Mouse (Mus musculus) adrenal gland, postnatal 0 days (tissue): Measurements from ENCODE around the gene Stoml1. TPM values are rescaled to one million over a fixed set of nuclear protein-coding genes. Genes with fewer than 3 reads are reported as not detected.

Experiments
- microRNA-seq: library from miRNA; unstranded; fragments of <30 nt; microRNA quantifications from one replicate; pipeline ENCODE4, GENCODE M21; 2016; ENCODE audit warnings: borderline replicate concordance; ENCODE audit not compliant: insufficient number of aligned reads
- polyA plus RNA-seq: library from polyadenylated mRNA; unstranded; fragments of >200 nt; fragmentation: Nextera tagmentation; extraction: Ambion mirVana; gene quantifications from 2 replicates; pipeline ENCODE4 v1.2.1, GENCODE M21; 2015

Stoml1 gene
- polyA plus RNA-seq: 36.8 and 43.0 TPM in 2 replicates

DNA sequence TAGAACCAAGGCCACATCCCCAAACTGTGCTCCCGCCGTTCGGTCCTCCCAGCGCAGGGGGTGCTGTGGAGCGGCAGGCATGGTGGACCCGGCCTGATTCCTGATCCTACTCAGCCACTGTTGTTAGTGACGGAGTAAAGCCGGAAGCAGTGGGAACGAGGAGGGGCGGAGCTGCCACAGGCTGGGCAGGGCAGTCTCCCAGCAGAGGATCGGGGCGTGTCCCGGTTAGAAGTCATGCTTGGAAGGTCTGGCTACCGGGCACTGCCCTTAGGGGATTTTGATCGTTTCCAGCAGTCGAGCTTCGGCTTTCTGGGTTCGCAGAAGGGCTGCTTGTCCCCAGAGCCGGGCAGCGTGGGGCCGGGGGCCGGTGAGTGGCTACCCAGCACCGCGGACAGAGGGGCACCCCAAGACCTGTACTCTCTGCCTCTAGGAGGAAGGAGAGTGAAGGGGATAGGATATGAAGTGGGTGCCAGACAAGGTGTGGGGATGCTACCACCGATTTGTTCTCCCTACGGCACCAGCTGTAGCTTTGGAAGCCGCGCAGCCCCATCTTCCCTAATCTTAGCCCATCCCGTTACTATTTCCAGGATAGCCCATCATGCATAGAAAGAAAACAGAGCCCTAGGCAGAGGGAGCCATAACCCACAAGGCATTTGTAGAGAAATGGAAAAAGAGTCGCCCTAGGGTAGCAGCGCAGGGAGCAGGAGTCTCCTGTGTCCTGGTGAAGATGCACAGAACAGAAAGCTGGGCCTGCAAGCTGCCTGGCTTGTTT, at the start of gene Stoml1:
Gene Stoml1, plus strand, starts transcription at position 132 of the 772 bp plus-strand sequence.

DNA sequence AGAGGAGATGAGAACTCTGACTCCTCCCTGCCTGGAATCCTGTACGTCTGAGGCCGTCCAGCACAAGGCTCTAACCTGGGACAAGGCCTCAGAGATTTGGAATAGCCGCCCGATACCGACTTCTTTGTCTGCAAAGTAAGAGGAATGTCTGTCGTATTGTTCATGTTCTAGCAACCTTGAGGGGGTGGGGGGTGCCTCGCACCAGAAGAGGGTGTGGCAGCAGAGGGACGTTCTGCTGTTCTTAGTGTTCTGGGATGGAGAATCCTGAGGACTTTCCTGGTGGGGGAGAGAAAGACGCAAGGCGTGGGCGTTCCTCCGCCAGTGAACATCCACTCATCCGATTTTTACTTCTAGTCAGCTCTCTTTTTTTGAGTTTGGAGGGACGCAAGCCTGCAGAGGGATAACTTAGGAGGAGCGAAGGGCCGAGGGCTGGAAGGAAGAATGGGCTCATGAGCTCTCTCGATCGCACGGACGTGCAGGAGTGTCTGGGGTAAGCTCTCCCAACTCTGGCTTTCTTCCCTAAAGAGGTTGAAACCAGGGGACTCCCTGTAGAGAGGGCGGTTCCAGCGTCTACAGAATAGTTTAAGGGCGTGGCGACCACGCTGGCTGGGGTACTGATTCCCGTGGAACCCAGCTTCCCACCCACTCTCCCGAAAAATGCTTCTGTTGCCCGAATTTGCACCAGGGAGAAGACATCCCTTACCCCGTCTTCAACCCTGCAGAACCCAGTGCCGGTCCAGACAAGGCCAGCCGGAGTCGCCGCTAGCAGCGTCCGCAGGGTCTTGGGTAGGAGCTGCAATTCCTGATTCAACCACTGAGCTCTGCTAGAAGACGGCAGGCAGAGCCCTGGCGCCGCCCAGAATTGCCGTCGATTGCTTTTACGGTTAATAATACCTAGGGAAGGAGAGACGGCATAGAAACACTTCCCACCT, 49.2 kb upstream of the Stoml1 start, which contains the start of the genes Islr and Islr2:
Gene Islr, minus strand, starts transcription at position 791 of the 932 bp plus-strand sequence.
Gene Islr2, minus strand, starts transcription at position 804 of the 932 bp plus-strand sequence.

DNA sequence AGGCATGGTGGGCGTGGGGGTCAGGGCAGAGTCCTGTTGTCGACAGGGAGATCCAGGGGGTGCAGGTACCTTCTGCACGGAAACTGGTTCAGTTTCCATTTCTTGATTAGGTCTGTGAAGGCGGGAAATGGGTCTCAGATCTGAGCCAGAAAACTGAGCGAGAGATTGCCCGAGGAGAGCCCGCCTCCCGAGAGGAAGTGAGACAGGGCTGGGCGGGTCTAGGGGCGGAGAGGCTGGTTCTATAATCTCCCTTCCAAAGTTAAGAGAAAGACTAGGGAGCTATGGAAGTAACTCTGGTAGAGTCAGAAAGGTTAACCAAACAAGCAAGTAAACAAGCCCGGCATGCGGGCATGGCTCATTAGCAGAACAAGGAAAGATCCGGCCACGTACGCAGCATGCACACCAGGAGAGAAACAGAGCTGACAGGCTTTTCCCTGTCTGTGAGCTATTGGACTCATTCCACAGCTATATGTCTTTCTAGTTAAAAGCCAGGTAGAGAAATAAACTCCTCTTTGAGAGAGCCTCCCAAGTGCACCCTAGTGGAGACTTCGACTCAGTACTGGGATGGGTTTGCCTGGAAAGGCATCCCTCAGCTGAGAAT, 3.3 kb upstream of the Stoml1 start, which contains the start of gene Pml:
Gene Pml, minus strand, starts transcription at position 195 of the 601 bp plus-strand sequence.

Small RNAs within 50 kb of the gene (microRNA-seq; reads per million reads assigned to microRNA genes)
- gene Mir6385: not detected

Other genes with a start within 250 kb of the Stoml1 start
- gene Cyp11a1, start 246.8 kb upstream of the Stoml1 start, polyA plus RNA-seq: 1,362 and 3,742 TPM in 2 replicates
- 3.1 and 7.0 TPM in 2 replicates for gene Stra6, start 189.4 kb upstream of the Stoml1 start, polyA plus RNA-seq
- 0.11 and 0.43 TPM in 2 replicates for gene Ccdc33, start 134.3 kb upstream of the Stoml1 start, polyA plus RNA-seq
- gene Islr, start 48.9 kb upstream of the Stoml1 start, polyA plus RNA-seq: 92.3 and 172 TPM in 2 replicates
- gene Islr2, start 48.8 kb upstream of the Stoml1 start, polyA plus RNA-seq: 1.4 and 4.7 TPM in 2 replicates
- 7.7 and 11.6 TPM in 2 replicates for gene Pml, start 3.4 kb upstream of the Stoml1 start, polyA plus RNA-seq
- 82.7 and 122 TPM in 2 replicates for gene Loxl1, start 60.0 kb downstream of the Stoml1 start, polyA plus RNA-seq
- not detected in 2 replicates for gene Tbc1d21, start 117.3 kb downstream of the Stoml1 start, polyA plus RNA-seq
- 2.8 and 3.2 TPM in 2 replicates for gene Insyn1, start 235.4 kb downstream of the Stoml1 start, polyA plus RNA-seq